Mouse (Mus musculus) adrenal gland, adult 18-20 months (tissue): Measurements from ENCODE around the gene Stk11. TPM values are rescaled to one million over a fixed set of nuclear protein-coding genes. Genes with fewer than 3 reads are reported as not detected.

ENCODE experiments used
- DNase-seq, 2 experiments: peaks; one replicate each; pipeline ENCODE4 v3.0.0; 2021 to 2022; ENCODE audit warnings: low spot score in 2 of 2
- total RNA-seq, 2 experiments: library from RNA; stranded (reverse); gene quantifications; 1 replicate in 1 of 2; 2 replicates in 1 of 2; pipeline ENCODE4 v1.2.3; 2021

Stk11 gene
- total RNA-seq, 2 experiments from 2014 or later: 154 to 158 TPM

DNA sequence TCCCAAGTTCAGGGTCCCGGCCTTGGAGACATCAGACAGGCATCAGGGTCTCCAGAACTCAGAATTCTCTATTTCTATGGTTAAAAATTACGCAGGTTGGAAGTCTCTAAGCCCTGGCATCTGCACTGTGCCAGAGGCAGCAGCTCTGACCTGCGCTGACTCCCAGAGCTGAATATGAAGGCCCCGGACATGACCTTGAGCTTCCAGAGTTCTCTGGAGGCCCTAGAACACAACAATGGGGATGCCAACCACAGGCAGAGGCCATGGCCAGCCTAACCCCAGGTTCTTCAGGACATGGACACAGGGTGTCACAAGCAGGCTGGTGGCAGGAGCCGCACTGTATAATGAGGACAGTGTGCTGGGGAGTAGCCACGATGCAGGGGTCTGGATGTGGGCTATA is 21.5 kb upstream of the Stk11 start:
- DNase-seq: no peak

DNA sequence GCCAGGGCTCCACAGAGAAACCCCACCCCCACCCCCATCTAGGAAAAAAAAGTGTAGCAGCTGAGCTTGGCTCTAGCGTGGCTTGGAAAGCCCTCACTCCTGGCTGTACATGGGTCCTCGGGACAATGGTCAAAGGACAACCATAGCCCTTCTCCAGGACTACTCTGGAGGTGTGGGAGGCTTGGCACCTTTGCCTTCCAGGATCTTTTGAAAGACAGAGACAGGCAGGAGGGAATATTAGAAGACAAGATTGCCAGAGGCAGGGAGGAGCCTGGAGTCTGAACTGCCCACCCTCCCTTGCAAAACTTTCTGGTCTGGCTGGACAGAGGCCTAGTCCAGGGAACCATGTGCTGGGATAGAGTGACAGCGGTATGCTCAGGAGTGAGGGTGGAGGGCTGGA is 20.9 kb upstream of the Stk11 start:
- DNase-seq: no peak

DNA sequence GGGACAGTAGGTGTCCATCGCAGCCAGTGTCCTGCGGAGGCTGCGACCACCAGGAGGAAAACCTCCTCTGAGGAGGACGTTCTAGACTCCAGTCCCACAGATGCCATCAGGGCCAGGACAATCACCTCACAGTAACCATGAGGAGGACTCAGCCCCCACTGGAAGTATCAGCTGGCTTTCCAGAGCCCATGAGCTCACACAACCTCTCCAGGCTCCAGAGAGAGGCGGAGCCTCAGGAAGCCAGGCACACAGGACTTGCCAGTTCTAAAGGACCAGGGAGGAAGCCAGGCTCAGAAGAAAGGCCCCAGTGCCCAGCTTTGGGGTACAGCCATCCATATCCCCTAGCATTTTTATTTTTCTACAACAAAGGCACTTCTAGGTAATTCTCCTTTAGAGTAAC is 20.1 kb upstream of the Stk11 start:
- DNase-seq: no peak

DNA sequence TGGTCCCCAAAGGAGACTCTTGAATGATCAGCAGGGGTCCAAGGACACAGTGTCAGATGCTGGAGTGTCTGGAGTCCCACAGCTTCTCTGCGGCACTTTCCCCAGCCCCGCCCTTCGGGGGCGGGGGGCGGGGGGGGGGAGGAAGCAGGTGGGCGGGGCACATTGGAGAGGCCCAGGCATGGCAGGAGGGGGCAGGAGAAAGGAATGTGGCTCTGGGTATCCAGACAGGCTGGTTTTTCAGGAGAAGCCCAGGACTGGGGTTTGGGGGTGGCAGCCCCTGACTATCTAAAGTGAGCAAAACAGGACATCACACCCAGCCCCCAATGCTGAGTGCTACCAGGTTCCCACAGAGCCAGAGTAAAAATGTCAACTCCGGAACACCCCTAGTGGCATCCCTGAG is 18.3 kb upstream of the Stk11 start:
- no peak for DNase-seq

DNA sequence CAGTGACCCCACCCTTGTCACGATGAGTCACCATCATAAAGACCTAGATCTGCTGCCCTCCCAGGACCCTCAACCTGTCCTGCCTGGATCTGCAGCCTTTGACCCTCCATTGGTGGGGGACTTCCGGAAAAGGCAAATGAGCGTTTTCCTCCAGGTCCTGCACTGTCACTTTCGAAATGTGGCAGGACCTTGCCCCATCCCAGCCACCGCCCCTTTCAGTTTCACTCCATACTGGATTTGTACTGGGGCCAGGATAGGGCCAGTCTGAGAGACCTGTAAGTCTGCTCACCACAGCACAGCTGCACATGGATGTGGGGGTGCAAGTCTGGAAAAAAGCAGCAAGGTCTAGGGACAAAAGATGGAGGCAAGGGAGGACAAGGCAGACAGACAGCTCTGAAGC is 17.0 kb upstream of the Stk11 start:
- peak in 1 of 2 experiments; percentile 31 for DNase-seq

DNA sequence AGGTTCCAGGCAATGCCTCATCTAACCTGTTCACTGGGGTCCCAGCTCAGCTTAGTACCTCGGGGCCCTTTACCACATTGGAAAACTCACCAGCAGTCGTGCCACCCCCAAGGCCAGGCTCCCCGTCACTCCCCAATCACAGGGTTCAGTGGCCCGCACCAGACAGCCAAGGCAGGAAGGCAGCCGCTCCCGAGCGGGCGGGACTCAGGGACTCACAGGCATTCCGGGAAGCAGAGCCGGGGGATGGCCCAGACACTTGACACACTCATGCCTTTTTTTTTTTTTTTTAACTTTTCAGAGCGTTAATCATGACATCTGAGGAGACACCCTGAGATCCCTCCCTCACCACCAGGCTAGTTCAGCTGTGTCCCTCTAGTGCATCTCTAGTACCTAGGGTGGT is 14.6 kb upstream of the Stk11 start:
- peak; percentile 46 to 54 for DNase-seq

DNA sequence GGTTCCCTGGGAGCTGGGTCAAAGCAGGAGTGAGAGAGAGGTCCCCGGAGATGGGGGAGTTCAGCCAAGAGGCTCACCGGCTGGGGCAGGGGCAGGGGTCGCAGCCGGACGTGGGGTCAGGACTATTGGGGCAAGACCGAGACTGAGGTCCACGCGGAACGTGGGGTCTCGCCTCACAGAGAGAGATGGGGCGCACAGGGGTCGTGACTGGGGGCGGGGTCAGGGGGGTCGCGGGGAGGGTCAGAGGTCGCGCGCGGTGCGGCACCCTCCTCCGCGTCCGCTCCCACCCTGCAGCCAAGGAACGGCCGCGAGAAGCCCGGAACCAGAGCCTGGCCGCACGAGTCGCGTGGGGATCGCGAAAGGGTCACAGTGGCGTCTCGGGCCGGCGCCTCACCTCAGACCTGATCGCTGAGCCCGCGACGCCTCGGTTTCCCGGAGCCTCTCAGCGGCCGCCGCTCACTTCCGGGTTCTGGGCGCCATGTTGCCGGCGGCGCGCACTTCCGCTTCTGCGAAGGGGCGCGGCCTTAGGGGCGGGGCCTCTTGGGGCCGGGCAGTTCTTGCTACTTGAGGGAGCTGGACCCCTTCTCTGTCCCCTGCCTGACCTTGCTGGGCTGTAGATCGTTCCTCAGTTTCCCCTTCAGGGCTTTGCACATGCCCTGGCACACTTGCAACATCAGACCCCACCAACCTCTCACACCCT is 13.2 kb upstream of the Stk11 start:
- peak; percentile 85 to 92 for DNase-seq

DNA sequence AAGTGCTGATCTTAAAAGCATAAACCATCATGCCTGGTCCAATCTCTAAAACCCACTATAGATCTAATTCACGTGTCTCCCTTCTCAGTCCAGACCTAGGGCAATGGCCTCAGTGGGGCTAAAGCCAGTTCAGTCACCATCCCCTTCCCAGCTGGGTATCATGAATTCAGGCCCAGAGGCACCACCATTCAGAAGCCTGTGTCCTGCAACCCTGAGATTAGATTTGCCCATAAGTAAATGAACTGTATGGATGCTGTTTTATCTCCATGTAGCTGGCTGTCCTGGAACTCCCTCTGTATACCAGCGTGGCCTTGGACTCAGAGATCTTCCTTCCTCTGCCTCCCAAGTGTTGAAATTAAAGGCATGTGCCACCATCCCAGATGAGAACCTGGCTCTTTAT is 12.6 kb upstream of the Stk11 start:
- no peak for DNase-seq

DNA sequence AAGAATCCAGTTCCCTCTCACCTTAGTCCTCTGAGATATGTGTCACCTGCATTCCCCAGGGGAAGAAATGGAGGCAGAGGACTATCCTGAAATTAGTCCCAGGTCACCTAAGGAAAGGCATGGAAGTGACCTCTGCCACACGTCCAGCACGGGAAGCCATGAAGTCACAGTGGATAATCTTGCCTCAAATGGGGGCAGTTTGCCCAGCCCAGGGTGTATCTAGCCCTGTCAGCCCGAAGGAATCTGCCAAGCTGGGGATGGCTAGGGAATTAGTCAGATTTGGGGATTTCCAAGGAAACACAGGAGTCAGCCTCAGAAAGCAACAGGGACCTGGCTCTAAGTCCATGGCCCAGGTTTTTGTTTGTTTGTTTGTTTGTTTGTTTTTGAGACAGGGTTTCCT is 11.4 kb upstream of the Stk11 start:
- no peak for DNase-seq

DNA sequence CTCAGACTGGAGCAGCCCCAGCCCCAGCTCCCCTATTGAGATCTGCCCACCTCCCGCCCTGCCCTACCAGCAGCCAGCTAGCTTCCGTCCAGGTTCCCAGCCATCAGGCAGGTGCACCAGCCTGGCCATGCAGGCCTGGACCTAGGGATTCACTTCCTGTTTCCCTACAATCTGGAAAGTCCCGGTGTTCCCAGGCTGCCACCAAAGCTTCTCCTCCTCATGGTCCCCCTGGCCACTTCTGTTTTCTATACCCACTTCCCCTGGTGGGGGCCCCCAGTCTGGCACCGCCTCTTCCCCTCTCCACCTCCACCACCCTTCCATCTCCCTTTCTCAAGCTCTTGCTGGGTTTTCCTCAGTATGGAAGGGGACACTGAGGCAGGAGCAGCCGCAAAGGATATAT is 10.1 kb upstream of the Stk11 start, which contains the start of gene Sbno2:
Gene Sbno2 (minus strand): TSS at position 112 of the 400 bp plus-strand sequence.
- no peak for DNase-seq

DNA sequence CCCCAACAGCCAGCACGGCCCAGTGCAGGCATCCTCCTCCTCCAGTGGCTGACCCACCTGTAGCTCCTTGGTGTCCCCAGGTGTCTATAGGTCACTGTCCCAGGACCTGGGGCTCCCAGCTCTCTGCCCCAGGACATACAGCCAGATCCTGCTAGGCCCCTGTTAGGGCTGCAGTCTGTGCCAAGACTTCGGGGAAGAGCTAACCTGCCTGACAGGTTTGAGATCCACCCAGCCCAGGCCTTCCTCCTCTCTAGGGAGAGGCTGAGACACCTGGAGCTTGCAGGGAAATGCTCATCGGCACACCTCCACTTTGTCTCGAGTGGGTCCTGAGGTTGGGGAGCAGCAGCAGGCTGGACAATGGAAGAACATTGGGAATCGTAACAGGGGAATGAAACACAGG is 9.7 kb upstream of the Stk11 start:
- no peak for DNase-seq

DNA sequence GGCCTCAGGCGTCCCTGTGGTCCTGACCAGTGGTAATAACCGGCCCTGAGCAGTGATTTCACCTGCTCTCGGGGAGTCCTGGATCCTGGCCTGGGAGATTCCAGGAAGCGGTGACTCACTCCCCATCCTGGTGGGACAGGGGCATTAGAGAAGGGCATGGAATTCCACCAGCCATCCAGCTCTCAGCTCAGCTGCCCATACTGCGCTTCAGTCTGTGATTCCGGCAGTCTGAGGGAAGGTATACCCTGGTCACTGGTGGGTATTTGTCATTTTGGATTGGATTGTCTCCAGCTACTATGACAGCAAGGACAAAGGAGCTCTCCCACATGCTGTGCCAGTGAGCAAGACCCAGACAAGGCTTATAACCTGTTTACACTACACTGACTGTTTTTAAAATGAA is 7.9 kb upstream of the Stk11 start:
- peak in 1 of 2 experiments; percentile 43 for DNase-seq

DNA sequence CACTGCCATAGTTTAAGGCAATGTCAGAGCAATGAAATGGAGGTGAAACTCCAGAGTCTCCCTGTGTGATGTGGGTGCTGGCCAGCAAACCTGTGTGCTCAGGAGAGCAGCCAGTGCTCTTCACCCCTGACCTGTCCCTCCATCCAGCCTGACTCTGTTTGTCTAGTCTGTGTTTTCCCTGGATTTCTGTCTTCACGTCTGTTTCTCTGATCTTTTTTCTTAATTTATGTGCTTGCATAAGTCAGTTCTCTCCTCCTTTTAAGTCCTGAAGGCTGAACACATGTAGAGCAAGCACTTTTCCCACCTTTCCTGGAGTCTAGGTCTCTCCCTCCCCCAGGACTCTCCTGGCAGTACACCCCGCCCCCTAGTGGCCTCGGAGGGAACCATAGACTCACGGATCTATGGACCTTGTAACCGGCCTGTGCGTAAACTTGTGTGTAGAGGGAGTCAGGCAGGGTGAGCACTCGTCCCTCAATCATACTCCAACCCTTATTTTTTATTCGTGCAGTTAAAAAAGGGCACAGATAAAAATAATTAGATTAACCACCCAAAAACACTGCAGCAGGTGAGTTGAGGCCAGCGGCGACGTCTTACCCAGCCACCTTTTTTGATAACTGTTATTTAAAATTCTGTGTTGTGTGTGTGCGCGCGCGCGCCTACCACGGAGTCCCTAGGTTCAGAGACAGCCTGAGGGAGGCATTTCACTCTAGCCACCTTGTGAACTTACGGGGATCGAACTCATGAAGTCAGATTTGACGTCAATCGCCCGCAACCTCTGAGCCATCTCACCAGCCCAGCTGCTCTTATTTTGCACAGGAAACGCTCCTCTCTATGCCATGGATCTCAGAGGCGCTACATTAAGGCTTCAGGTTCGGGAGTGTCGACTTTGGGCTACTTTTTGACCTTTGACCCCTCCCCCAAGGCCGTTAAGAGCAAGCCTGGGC is 990 bp upstream of the Stk11 start:
- DNase-seq: peak; percentile 94 to 97

DNA sequence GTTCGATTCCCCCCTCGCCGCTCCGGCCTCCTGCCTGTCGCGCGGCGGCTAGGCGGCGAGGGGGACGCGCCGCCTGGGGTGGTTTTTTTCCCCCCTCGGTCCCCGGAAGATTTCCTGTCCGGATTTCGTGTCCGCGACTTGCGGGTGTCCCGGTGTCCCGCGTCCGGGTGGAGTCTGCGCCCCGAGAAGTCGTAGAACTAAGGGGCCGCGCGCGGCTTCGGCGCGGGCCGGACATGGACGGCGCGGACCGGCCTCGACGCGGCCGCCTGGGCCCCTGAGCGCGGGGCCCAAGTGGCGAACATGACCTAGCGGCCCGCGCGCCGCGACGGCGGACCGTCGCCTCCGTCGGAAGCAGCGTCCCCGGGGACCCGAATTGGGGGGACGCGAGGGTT is 337 bp downstream of the Stk11 start:
- DNase-seq: no peak

DNA sequence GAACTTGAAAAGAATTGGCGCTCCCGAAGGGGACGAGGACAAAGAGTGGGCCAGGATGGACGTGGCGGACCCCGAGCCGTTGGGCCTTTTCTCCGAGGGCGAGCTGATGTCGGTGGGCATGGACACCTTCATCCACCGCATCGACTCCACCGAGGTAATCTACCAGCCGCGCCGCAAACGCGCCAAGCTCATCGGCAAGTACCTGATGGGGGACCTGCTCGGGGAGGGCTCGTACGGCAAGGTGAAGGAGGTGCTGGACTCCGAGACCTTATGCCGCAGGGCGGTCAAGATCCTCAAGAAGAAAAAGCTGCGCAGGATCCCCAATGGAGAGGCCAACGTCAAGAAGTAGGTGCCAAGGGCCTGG is 942 bp downstream of the Stk11 start:
- DNase-seq: no peak

DNA sequence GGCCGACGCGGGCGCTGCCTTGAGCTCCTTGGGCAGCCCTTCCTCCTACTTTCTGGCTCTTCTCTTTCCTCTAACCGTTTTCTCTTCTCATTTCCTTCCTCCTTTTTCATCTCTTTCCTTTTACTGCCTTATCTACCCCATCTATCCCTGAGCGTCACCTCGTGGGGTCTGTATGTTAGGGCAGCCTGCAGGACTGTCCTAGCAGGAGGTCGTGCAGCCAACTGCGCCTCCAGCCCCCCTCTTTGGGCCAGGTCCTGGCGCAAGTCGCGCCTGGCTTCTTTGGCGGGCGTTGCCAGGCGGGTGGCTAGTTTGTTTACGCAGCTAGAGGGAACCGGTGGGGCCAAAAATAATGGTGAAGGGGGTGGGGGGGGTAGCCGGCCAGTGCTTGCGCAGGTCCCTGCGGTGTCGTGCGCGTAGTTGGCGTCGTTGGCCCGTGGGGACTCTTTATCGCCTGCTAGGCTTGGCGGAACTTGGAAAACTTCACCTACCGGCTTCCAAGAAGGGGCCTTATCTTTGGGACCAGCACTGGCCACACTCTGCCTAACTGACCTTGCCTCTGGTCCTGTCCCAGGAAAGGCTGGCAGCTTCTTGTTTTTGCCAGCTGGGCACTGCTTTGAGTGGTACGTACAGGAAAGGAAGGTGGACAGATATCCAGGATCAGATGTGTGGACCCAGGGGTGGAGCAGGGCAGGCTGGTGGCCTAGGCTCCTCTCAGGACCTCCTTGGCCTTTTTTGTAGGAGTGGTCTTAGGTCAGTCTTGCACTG is 1.5 kb downstream of the Stk11 start:
- no peak for DNase-seq

DNA sequence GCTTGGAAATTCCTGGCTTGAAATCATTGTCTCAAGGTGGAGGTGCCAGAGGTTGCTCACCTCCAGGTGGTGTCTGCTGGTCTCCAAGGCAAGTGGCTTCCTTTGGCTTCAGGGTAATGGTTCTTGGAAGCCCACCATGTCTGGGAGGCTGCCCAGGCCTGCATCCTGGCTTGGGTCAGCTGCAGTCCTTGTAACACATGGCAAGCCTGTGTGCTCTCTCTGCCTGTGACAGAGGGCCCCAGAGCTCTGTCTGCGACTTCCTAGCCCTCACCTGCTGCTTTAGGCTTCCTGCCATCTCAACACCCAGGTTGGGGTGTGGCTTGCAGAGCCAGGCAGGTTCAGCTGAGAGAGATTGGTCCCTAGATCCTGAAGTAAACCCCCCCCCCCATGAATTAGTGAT is 2.1 kb downstream of the Stk11 start:
- DNase-seq: no peak

DNA sequence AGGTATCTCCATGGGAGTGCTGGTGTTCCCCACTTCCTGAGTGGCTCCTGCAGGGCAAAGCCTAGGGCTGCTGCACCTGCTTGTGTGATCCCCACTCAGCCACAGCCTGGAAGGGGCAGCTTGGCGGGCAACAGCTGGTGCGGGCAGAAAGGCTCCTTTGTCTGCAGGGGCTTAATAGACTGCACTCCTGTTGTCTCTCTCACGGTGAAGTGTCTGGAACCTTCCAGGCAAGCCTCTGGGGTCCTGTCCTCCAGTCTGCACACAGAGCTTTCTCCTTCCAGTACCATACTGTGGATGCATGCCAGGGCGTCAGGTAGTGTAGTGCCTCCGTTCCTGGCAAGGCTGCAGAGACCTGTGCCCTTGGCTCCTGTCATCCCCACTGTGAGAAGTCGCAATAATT is 2.9 kb downstream of the Stk11 start:
- DNase-seq: no peak

DNA sequence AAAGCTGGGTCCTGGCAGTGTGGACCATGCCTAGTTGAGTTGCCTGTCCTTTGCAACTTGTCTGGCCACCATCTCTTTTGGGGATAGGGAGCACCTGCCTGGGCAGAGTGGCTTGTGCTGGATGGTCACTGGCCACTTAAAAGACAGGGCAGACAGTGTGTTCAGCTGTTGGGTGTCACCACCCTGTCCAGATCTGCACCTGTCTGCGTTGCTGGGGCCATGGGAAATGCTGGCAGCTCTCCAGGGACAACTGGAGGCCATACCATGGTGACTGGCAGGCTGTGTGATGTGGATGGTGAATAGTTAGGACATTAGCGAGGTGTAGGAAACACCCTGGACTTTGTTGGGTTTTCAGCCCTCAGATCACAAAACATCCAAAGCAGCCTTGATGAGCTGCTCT is 4.5 kb downstream of the Stk11 start:
- no peak for DNase-seq

DNA sequence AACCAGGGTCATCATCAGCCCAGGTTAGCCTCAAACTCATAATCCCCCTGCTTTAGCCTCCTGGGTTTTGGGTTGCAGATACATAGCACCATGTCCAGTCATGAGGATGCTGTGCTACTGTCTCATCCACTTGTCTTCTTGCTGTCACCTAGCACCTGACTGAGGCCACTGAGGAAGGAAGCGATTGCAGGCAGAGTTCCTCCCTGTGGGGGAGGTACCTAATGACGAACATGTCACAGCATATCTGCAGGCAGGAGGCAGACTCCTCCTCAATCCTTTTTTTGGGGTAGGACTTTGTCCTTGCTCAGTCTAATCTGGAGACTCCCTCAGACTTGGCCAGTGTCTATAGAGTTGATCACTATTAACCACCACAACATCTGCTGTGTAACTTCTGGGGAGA is 6.0 kb downstream of the Stk11 start:
- DNase-seq: no peak

DNA sequence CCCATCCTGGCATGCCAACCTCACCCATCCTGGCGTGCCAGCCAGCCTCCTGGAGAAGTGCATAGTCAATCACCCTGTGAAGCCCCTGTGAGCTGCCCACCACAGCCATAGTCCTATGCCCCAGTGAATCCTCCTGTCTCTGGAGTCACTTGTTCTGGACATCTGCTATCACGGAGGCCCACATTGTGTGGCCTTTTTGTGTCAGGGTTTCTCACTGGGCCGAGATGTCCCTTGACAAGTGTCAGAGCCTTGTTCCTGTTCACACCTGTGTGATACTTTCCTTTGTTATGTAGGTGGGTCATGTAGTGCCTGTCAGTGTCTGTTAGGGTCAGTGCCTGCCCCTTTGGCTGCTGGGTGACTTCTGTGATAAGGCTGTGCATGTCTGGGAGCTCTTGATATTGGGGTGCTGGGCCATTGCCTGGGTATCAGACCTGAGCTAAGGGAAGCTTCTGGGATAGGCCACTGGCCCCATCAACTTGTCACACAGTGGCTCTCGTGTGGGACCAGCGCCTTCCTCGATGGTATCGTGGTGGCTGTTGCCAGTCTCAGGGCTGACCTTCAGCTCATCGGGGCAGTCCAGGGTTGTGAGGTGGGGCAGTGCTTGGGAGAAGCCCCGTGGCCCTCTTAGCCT is 8.4 kb downstream of the Stk11 start:
- no peak for DNase-seq
